Mouse (Mus musculus) hindbrain, embryonic 14.5 days (tissue): ENCODE results near the gene Msn. TPM values are rescaled to one million over a fixed set of nuclear protein-coding genes. Genes with fewer than 3 reads are reported as not detected.

ENCODE experiments used
- ATAC-seq: fragments of 200-750 bp; cut with Nextera tagmentation; 2 replicates; pipeline ENCODE4 v1.8.0; 2017; ENCODE audit warnings: moderate number of reproducible peaks, mild to moderate bottlenecking, moderate TSS enrichment, moderate library complexity; ENCODE audit not compliant: low FRiP score
- DNase-seq: peaks from one replicate; pipeline ENCODE4 v3.0.0-alpha.2; 2015; ENCODE audit warnings: low spot score
- H3K27ac ChIP-seq: fragments of 300-500 bp; sonication (generic); 2 replicates; pipeline ENCODE4 v1.5.1; 2014; ENCODE audit warnings: mild to moderate bottlenecking, moderate library complexity
- H3K27me3 ChIP-seq: fragments of 300-500 bp; sonication (generic); 2 replicates; pipeline ENCODE4 v1.6.1; 2014; ENCODE audit warnings: mild to moderate bottlenecking, low read length, mixed read lengths; ENCODE audit not compliant: control insufficient read depth, insufficient read depth
- H3K36me3 ChIP-seq: fragments of 300-500 bp; sonication (generic); replicated peaks from 2 replicates; pipeline ENCODE4 v1.6.1; 2014; ENCODE audit not compliant: control insufficient read depth, insufficient read depth
- H3K4me1 ChIP-seq: fragments of 300-500 bp; sonication (generic); replicated peaks from 2 replicates; pipeline ENCODE4 v1.6.1; 2014; ENCODE audit warnings: antibody characterized with exemption, low read length, mixed read lengths; ENCODE audit not compliant: control insufficient read depth, insufficient read depth
- H3K4me2 ChIP-seq: fragments of 300-500 bp; sonication (generic); replicated peaks from 2 replicates; pipeline ENCODE4 v1.6.1; 2014; ENCODE audit warnings: mild to moderate bottlenecking, moderate library complexity
- H3K4me3 ChIP-seq: fragments of 300-500 bp; sonication (generic); replicated peaks from 2 replicates; pipeline ENCODE4 v1.5.1; 2014; ENCODE audit warnings: mild to moderate bottlenecking, low read length
- H3K9ac ChIP-seq: fragments of 300-500 bp; sonication (generic); 2 replicates; pipeline ENCODE4 v1.6.1; 2014
- H3K9me3 ChIP-seq: fragments of 300-500 bp; sonication (generic); 2 replicates; pipeline ENCODE4 v1.6.1; 2016; ENCODE audit warnings: low read length; ENCODE audit not compliant: control insufficient read depth
- WGBS: fragments of 180-500 bp; shearing (Covaris S2); extraction: QIAGEN DNeasy Blood & Tissue Kit; methylation state at CpG from one replicate; pipeline ENCODE4 v1.1.7; 2014; 5-methylcytosine and 5-hydroxymethylcytosine counted together
- polyA plus RNA-seq: library from polyadenylated mRNA; unstranded; fragments of >200 nt; fragmentation: Nextera tagmentation; extraction: Ambion mirVana; gene quantifications from 2 replicates; pipeline ENCODE4 v1.2.1, GENCODE M21; 2014

The Msn gene
- polyA plus RNA-seq: 42.1 and 49.5 TPM in 2 replicates

GRCm38 (mm10) chrX:96095509-96096499 lies at the start of gene Msn:
Gene Msn, plus strand, starts transcription at chrX:96096042.
- DNase-seq: no peak
- H3K9me3 ChIP-seq: no peaks in the 10 kb centered on the region
- 28% methylated on average over 40 of the region's 44 CpGs for WGBS
- peak within 1 kb of the TSS; percentile 41 for H3K4me3 ChIP-seq
- ATAC-seq: peak; percentile 76
- no peaks in the 10 kb centered on the region for H3K4me1 ChIP-seq
- H3K36me3 ChIP-seq: no peaks in the 10 kb centered on the region
- peak within 1 kb of the TSS; percentile 49 for H3K9ac ChIP-seq
- no peak within 1 kb of the TSS for H3K27ac ChIP-seq
- H3K27me3 ChIP-seq: no peaks in the 10 kb centered on the region
- H3K4me2 ChIP-seq: peak within 1 kb of the TSS; percentile 62

DNA sequence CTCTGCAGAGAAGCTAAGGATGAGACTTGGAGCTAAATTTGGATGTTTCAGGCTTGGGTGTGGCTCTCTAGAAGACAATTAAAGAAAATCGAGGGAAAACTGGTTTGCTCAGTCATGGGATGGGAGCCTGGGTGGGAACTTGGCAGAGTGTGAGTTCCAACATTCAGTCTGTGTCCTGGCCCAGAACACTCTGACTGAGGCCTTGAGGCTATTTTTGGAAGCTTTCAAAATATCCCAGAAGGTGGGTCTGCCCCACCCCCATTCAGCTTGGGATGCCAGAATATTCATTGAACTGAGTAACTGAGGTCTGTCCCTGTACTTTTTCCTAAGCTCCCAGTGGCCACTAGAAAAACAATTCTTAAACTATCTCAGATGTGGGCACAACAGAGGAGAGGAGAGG lies 43.0 kb upstream of the Msn start:
- ATAC-seq: no peak
- DNase-seq: no peak
- no peak overlapping the region for H3K4me2 ChIP-seq
- no peaks in the 10 kb centered on the region for H3K27me3 ChIP-seq
- H3K27ac ChIP-seq: no peak overlapping the region
- H3K36me3 ChIP-seq: no peaks in the 10 kb centered on the region
- 92% methylated on average over 1 of the region's 1 CpGs for WGBS
- no peaks in the 10 kb centered on the region for H3K4me1 ChIP-seq
- H3K9me3 ChIP-seq: no peaks in the 10 kb centered on the region
- no peak overlapping the region for H3K9ac ChIP-seq
- no peak overlapping the region for H3K4me3 ChIP-seq

DNA sequence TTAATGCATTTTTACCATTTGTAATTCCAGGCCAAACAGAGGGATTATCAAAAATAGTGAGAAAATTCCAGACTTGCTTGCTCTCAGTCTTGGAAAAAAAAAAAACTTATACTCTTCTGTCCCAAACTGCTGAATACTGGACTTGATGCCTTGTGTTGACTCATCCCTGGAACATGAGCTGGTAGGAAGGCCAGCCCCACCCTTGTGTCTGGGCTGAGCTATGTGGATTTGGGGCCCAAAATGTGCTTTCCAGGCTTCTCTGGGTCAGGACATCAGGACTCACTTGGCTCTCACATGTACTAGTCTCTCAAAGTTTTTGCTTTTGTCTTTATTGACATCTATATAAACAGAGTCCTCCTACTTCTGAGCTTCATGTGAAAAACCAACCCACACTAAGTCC lies 18.1 kb upstream of the Msn start:
- Histone ChIP-seq H3K4me2 (no peak overlapping the region), H3K4me1 (no peaks in the 10 kb centered on the region), H3K27ac (no peak overlapping the region), H3K27me3 (no peaks in the 10 kb centered on the region), H3K9me3 (no peaks in the 10 kb centered on the region), H3K36me3 (no peaks in the 10 kb centered on the region), H3K4me3 (no peak overlapping the region), H3K9ac (no peak overlapping the region)
- no peak for DNase-seq
- no peak for ATAC-seq

DNA sequence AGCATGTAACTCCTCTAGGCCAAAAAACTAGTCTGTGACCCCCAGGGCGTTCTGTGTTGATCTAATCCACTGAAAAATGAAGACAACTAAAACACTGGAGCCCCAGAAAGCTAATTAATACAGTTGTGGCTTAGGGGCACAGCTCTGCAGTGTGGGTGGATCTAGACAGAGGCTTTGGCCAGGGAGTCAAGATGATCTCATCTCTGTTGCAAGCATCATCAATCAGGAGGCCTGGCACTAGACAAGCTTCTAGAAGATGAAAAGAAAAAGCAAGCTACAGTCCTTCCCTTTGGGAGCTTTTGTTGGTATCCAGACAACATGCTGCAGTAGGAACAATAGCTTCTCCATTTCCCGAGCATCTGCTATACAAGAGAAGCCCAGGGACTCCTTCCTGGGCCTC lies 9.6 kb upstream of the Msn start:
- H3K9me3 ChIP-seq: no peaks in the 10 kb centered on the region
- DNase-seq (no peak), ATAC-seq (no peak)
- H3K4me3 ChIP-seq: no peak overlapping the region
- no peak overlapping the region for H3K27ac ChIP-seq
- H3K9ac ChIP-seq: no peak overlapping the region
- WGBS: 18% methylated on average over 2 of the region's 2 CpGs
- no peaks in the 10 kb centered on the region for H3K36me3 ChIP-seq
- no peaks in the 10 kb centered on the region for H3K4me1 ChIP-seq
- H3K4me2 ChIP-seq: no peak overlapping the region
- H3K27me3 ChIP-seq: no peaks in the 10 kb centered on the region

- Histone ChIP-seq H3K4me2 (peak overlapping the region; percentile 62), H3K9ac (peak overlapping the region; percentile 49; the same call in 1 of the 2 replicates), H3K4me1 (no peaks in the 10 kb centered on the region), H3K4me3 (peak overlapping the region; percentile 41), H3K27ac (no peak overlapping the region), H3K36me3 (no peaks in the 10 kb centered on the region), H3K9me3 (no peaks in the 10 kb centered on the region), H3K27me3 (no peaks in the 10 kb centered on the region)
- DNase-seq (peak; percentile 28), ATAC-seq (peak; percentile 44; the same call in 1 of the 2 replicates)
- 20% methylated on average over 15 of the region's 15 CpGs for WGBS
Measured at GRCm38 (mm10) chrX:96096513-96097210, 820 bp downstream of the Msn start.

DNA sequence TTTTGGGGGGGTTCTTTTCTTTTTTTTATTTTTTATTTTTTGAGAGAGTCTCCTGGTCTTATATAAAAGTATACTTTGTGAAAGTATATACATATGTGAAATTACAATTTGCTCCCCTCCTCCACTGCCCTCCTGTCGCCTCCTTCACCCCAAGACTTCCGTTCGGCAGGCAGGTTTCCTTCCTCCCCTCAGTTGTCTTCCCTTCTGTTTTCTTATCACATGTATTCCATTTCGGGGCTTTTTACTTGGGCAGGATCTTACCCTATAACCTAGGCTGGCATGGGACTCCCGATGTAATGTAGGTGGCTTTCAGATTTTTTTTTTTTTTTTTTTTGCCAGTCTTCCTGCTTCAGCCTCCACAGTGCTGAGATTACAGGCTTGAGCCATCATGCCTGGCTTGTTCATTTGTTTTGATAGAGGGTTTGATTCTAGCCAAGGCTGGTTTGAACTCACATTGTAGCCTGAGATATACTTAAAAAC lies 1.7 kb downstream of the Msn start:
- Histone ChIP-seq H3K27me3 (no peaks in the 10 kb centered on the region), H3K4me1 (no peaks in the 10 kb centered on the region), H3K9ac (no peak overlapping the region), H3K36me3 (no peaks in the 10 kb centered on the region), H3K4me3 (peak overlapping the region; percentile 41), H3K27ac (no peak overlapping the region), H3K9me3 (no peaks in the 10 kb centered on the region), H3K4me2 (peak overlapping the region; percentile 62)
- DNase-seq (no peak), ATAC-seq (no peak)
- 48% methylated on average over 5 of the region's 5 CpGs for WGBS

- Histone ChIP-seq H3K36me3 (no peaks in the 10 kb centered on the region), H3K27ac (no peak overlapping the region), H3K27me3 (no peaks in the 10 kb centered on the region), H3K9ac (no peak overlapping the region), H3K4me1 (no peaks in the 10 kb centered on the region), H3K9me3 (no peaks in the 10 kb centered on the region), H3K4me2 (no peak overlapping the region), H3K4me3 (no peak overlapping the region)
- 80% methylated on average over 2 of the region's 2 CpGs for WGBS
- ATAC-seq (no peak), DNase-seq (no peak)
Measured at GRCm38 (mm10) chrX:96099003-96099402, 3.2 kb downstream of the Msn start.

DNA sequence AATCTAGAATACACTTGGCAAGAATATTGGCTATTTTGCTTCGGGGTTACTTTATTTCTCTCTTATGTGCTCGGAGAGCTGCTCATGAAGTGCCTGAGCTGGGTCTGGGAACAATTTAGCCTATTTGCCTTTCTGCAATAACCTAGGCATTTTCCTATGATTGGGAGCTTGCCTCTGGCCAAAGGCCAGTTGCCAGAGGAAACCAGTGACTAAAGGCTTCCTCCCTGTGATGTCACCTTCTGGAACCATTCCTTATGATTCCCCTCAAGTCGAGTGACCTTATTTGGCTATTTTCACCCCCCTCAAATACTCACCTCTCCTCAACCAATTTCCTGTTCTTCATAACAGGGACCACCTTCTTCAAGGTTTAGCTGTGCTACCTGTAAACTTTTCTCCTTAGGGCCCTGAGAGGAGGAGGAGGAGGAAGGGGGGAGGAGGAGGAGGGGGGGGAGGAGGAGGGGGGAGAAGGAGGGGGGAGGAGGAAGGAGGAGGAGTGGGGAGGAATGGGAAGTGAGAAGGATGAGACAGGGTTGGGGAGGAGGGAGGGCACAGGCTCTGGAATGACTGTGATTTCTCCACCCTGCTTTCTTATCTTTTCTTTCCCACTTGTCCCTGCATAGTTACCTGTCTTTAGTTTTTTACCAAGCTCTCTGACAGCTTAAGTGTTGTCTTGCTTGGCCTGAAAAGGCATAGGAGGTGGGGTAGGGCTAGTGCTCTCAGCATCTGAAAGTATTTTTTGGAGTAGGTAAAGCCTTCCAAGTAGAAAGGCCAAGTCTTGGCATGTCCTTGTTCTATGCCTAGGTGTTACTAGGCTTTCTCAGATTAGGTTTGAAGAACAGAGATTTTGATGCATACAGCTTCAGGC lies 11.8 kb downstream of the Msn start:
- 69% methylated on average over 3 of the region's 3 CpGs for WGBS
- H3K27me3 ChIP-seq: no peaks in the 10 kb centered on the region
- no peaks in the 10 kb centered on the region for H3K36me3 ChIP-seq
- H3K4me2 ChIP-seq: no peak overlapping the region
- no peaks in the 10 kb centered on the region for H3K9me3 ChIP-seq
- no peak overlapping the region for H3K9ac ChIP-seq
- H3K27ac ChIP-seq: no peak overlapping the region
- no peak overlapping the region for H3K4me3 ChIP-seq
- DNase-seq: no peak
- no peaks in the 10 kb centered on the region for H3K4me1 ChIP-seq
- no peak for ATAC-seq
